Mouse (Mus musculus): ENCODE data around the gene Ly6g6d. TPM values are rescaled to one million over a fixed set of nuclear protein-coding genes. Genes with fewer than 3 reads are reported as not detected.
"Not testable (repeated sequence)": the region's sequence is repeated elsewhere in the genome, so short reads cannot be mapped to it uniquely, and the experiment has no call there.

Gene Ly6g6d
- polyA plus RNA-seq (2012; rRNA removed) = 5.4 and 5.8 TPM in 2 replicates

DNA sequence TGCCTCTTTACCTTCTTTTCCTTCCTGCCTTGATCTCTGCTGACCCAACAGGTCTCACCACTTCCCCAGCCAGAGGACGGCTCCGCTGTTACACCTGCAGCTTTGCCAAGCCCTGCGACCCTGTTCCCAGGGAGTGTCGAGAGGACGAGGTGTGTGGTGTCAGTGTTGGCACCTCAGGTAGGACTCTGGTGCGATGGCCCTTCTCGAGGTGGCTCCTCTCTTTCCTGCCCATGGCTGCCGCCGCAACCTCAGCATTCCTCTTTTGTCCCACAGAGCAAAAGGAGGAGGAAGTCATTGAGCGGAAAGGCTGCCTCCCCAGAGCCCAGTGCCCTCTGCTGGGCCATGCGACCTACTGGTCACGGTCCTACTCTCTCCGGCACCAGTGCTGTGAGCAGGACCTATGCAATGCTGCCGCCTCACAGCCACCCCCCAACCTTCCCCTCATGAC lies at the start of gene Ly6g6d:
TSS of gene Ly6g6d (minus strand) at position 280 of the 448 bp plus-strand sequence.
- DNase-seq (ENCODE audit: low spot score) = peak; percentile 45

DNA sequence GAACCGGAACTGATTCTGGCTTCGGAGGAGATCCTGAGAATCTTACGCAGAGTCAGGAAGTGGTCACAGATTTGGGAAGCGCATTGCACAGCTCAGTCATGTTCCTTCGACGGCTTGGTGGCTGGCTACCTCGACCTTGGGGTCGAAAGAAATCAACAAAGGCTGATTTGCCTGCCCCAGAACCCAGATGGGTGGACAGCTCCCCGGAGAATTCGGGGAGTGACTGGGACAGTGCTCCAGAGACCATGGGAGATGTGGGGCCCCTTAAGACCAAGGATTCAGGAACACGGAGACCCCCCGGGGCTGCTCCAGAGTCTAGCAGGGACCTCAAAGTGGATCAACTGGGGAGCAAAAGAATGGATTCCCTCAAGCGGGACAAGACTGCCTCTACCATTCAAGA lies 49.2 kb upstream of the Ly6g6d start:
- DNase-seq (ENCODE audit: low spot score) = no peak

DNA sequence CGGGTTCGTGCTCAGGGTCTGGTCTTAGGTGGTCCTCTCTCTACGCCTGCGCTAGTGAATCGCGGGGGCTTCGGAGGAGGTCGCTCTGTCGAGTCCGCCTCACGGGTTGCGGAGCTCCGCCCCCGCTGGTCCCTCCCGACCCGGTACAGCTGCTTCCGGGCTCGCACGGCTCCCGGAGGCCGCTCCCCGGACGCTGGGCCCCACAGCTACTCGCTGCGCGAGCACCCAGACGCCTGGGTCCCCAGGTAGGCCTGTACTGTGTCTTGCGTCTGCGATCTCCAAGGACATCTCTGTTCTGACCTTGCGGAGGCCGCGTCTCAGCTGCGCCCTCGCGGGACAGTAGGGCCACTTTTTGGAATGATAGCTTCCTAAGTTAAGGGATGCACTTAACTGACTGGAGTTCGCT lies 48.3 kb upstream of the Ly6g6d start, which contains the start of gene D17H6S53E:
TSS of gene D17H6S53E (plus strand) at position 168 of the 406 bp plus-strand sequence.
- peak; percentile 75 for DNase-seq (ENCODE audit: low spot score)

DNA sequence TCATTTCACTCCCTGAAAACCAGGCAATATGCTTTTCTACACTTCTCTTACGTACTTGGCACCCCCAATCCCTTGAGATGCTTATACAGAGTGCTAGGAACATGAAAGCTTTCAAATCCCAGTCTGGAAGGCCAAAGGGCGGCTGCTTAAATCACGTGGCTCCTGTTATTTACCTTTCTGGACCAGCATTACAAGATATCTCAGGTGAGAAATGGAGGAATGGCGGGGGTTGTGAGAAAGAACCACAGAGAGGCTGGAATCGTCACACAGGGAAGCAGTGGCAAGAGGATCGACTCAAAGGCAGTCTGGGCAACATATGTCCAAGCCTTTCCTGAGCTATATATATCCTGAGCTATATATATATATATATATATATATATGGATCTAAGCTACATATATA lies 47.7 kb upstream of the Ly6g6d start:
- no peak for DNase-seq (ENCODE audit: low spot score)

DNA sequence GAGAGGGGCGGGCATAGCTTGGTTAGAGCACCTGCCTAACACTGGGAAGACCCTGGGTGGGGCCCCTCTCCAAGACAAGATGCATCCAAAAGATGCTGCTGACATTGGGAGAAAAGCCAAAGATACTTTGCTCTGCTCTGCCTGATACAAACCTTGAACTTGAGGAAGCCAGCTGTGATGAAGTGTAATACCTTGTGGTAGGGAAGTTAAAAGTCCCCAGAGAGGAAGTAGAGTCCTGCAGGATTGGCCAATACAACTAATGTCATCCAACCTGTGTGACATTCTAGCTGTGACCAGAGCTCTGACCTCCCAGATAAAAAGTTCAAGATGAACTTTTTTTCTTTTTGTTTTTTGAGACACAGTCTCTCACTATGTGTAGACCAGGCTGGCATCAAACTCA lies 47.2 kb upstream of the Ly6g6d start:
- DNase-seq (ENCODE audit: low spot score) = no peak

GRCm38 (mm10) chr17:35124261-35124896 lies 46.5 kb upstream of the Ly6g6d start:
- DNase-seq (ENCODE audit: low spot score) = not testable (repeated sequence)

DNA sequence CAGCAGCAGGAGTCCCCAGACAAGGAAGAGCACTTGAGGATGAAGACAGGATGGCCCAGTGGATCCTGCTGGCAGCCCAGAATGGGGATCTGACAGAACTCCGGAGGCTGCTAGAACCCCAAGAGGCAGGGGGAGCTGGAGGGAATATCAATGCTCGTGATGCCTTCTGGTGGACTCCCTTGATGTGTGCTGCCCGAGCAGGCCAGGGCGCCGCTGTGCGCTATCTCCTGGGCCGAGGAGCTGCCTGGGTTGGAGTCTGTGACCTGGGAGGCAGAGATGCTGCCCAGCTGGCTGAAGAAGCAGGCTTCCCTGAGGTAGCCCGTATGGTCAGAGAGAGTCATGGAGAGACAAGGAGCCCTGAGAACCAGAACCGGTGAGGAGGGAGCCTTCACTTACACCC lies 45.4 kb upstream of the Ly6g6d start:
- DNase-seq (ENCODE audit: low spot score) = not testable (repeated sequence)

DNA sequence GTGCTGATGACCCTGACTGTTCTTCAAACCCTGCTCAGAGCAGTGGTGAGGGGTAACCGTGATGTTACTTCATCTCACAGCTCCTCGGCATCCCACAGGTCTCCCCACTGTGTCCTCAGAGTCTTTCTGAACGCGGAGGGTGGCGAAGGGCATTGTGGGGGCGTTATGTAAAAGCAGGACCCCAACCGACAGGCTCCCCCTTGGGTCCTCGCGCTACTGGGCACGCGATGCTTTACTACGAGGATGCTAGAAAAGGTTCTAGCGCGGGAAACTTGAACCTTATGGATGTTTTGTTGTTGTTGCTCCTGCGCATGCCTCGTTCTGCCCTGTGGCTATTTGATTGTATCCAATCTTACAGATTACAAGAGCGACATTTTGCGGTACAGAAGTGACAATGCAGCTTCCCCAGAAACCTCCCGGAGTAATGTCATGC lies 44.0 kb upstream of the Ly6g6d start, which contains the start of gene Csnk2b:
TSS of gene Csnk2b (minus strand) at position 183 of the 433 bp plus-strand sequence.
- DNase-seq (ENCODE audit: low spot score) = no peak

DNA sequence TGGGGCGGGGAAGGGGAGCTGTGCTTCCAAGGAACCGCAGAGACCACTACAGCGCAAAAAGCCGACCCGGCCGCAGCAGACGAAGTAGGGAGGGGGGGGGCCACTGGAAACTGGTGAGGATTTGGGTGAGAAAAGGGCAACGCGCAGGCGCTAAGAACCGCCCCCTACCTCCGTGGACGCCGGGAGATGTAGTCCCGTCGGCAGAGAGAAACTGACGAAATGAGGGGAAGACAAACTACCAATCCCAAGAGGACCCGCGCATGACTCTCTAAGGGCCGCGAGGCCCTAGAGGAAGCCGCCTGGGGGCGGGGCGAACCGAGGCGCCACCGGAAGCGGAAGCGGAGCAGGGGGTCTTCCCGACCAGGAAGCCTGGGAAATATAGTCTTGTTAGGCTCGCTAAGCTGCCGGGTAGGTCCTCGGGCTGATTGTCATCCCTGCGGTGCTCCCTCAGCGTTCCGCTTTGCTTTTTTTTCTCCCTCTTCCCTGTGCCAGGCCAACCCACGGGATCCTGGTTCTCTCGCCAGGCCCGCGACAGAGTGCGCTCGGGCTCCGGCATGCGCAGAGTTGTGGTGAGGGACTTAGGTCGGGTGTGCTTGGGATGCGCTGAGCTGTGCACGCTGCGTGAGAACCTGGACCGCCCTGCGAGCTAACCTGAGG lies 43.4 kb upstream of the Ly6g6d start, which contains the start of gene Gpank1:
TSS of gene Gpank1 (plus strand) at position 313 of the 657 bp plus-strand sequence.
- DNase-seq (ENCODE audit: low spot score) = peak; percentile 88

DNA sequence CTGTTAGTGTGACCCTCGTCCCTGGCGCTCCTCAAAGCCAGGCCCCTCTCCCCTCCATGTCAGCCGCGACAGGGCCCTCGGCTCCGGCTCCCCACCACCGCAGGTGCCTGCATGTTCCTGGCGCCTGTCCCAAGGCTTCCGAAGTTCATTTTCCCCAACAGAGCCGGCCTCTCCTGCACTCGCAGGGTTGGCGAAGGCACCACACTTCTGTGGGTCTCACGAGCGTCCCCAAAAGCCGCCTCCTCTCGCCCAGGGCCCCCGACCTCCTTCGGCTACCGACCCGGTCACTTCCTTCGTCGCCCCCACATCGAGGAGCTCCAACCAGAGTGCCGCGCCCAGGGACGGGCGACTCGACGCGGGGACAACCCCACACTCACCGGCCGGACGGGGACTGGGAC lies 42.9 kb upstream of the Ly6g6d start:
- no peak for DNase-seq (ENCODE audit: low spot score)

- DNase-seq (ENCODE audit: low spot score) = no peak
Measured at GRCm38 (mm10) chr17:35115046-35116019, 37.5 kb upstream of the Ly6g6d start, which contains the start of gene Ly6g5b. Gene Ly6g5b, minus strand, starts transcription at chr17:35115428.

DNA sequence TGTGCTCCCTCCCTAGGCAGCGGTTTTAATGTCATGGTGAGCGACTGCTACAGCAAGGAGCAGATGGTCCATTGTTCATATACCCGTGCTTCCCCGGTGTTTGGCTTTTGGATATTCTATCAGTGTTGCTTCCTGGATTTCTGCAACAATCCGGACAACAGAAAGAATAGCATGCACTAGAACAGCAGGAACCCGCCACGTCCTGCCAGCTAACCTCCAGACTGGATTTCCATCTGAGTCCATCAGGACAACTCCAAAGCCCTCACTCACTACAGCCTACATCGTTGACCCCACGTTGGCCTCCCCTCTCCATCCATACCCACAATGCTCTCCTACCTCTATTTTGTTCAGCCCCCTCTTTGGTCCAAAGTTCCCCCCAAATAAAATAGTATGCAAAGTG lies 33.9 kb upstream of the Ly6g6d start:
- no peak for DNase-seq (ENCODE audit: low spot score)

DNA sequence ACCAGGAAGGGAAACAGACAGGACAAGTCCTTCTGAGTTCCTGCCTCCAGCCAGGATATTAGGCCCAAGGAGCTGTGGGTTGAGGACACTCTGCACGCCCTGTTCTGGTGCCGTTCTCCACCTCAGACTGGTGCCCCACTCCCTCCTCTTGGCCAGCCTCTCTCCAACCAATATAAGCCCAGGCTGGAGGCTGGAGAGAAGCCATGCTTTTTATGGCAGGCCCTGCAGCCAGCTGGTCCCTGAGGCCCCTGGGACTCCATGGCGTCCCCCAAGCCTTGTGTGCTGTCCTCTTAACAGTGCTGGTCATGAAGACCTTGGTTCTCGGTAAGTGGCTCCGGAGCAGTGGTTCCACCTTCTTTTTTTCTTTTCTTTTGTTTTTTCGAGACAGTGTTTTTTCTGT lies 30.2 kb upstream of the Ly6g6d start, which contains the start of gene Ly6g5c:
TSS of gene Ly6g5c (plus strand) at position 183 of the 400 bp plus-strand sequence.
- DNase-seq (ENCODE audit: low spot score) = no peak

GRCm38 (mm10) chr17:35106522-35106921 lies 28.7 kb upstream of the Ly6g6d start:
- DNase-seq (ENCODE audit: low spot score) = no peak

DNA sequence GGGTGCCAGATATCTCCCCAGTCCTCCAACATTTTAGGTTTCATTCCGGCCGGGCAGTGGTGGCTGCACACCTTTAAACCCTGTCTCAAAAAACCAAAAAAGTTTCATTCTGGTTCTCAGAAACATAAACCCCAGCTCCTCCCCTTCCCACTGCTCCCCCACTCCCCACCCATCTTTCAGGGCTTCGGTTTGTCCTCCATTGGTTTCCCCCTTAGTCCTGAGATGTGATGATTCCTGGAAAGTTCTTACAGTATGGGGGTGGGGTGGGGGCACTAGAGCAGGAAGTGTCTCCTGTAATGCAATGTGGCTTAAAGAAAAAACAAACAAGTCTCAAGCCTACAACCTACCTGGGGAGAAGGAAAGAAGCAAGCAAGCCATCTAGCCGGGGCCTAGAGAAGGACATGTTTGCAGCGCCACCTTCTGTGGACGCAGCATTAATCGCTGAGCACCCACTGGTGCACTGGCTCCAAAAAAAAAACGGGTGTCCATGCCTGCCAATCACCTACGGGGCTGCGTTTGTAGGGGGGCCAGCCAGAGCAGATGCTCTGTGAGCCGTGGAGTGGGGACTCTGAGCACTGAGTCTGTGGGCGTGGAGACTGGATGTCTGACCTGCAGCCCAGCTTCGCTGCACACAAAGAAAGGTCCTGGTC lies 28.0 kb upstream of the Ly6g6d start:
- DNase-seq (ENCODE audit: low spot score) = no peak

DNA sequence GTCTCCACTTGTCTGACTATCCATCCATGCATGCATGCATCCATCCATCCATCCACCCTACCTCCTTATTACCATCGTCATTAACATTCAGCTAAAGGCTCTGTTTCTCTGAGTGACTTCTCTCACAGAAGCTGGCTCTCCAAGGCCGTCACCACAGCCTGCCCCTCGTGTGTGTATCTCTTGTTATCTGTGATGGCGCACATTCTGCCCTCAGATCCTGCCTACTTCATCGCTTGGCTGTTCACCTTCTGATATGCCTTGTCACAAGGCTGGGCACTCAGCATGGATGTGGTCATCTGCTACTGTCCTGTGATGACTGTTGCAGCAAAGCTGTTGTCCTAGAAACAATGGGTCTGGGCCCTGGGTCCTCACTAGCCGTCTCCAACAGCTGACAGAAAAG lies 26.9 kb upstream of the Ly6g6d start:
- no peak for DNase-seq (ENCODE audit: low spot score)

DNA sequence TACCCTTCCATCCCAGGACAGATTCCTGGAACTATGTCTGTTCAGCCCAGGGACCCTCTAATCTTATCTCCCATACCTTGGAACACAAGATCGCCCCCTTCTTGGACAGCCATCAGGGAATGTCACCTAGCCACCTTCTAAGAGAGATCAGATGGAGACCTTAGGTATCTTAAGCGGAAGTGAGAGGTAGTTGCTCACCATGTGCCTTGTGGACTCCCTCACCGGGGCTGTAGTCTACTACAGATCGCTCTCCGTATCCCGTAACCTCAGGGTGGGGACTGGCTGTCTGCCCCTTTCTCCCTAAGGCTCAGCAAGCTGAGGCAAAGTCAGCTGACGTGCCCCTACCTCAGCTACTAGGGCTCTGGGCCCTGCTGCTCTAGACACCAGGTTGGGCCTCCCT lies 26.2 kb upstream of the Ly6g6d start:
- DNase-seq (ENCODE audit: low spot score) = no peak

- no peak for DNase-seq (ENCODE audit: low spot score)
Measured at GRCm38 (mm10) chr17:35103221-35103690, 25.4 kb upstream of the Ly6g6d start.

GRCm38 (mm10) chr17:35102299-35102698 lies 24.4 kb upstream of the Ly6g6d start:
- DNase-seq (ENCODE audit: low spot score) = no peak

DNA sequence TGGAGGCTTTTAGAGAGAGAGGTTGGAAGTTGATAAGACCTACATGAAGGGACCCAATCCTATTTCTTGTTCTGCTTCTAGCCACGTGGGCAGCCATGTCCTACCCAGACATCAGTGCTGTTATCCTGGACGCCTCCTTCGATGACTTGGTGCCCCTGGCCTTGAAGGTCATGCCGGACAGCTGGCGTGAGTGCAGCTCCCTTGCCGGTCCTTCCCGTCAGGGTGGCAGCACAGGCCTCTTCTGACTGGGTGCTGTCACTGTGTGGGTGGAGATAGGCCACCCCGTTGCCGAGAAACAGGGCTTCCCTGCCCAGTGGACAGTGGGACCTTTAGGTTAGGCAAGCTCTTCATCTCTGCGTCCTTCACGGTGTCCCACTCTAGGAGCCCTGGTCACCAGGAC lies 23.3 kb upstream of the Ly6g6d start:
- no peak for DNase-seq (ENCODE audit: low spot score)

DNA sequence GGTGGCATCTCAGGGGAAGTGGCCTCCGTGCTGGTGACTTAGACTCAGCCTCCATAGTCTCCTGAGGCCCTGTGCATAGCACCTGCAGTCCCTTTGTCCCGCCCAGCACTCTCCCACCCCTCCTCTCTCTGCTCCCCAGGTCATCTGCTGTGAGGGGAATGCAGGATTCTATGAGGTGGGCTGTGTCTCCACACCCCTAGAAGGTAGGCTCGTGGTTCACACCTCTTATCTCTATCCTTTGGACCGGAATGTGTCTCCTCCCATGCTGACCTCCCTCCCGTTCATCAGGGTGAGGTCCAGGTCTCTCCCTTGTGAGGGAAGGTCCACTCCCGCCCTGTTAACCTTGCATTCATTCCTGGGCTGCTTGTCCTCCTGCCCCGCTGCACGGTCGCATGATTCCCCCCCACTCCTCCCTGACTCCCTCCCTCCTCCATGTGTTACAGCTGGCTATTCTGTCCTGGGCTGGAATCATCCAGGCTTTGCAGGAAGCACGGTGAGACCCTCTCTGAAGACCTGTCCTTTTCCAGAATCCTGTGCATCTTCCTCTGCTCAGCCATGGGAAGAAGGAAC lies 22.4 kb upstream of the Ly6g6d start:
- no peak for DNase-seq (ENCODE audit: low spot score)

Data from urinary bladder, adult 2 months (tissue).